Mouse (Mus musculus) small intestine, adult 2 months (tissue): ENCODE data around the gene Abcd1.

Source experiments
- CTCF ChIP-seq: fragments of 200-500 bp; IDR thresholded peaks from 2 replicates; pipeline ENCODE4 v1.5.1; 2012; ENCODE audit warnings: low read depth, mild to moderate bottlenecking, control low read depth, inconsistent platforms, low read length, moderate library complexity, mixed read lengths; ENCODE audit not compliant: insufficient replicate concordance, insufficient read length; ENCODE audit errors: extremely low read depth
- POLR2A ChIP-seq: fragments of 200-500 bp; IDR thresholded peaks from 2 replicates; pipeline ENCODE4 v1.6.1; 2012; ENCODE audit warnings: low read depth, mild to moderate bottlenecking, control low read depth, inconsistent platforms, low read length, moderate library complexity

- TF ChIP-seq CTCF (no peak), POLR2A (no peak)
Measured at GRCm38 (mm10) chrX:73744774-73745481, 28.5 kb downstream of the Abcd1 start.
